Comparison of ENCODE assay signal across 20 mouse cellular contexts in genomic region chr1:136446933-136447332, GRCm38 (mm10). TPM values are rescaled to one million over a fixed set of nuclear protein-coding genes. Genes with fewer than 3 reads are reported as not detected.
"Had no signal": no experiment of that assay in that cellular context is flagged by ENCODE, and none has a peak within 500 bp of the region (broad histone marks: within the 10 kb centered on the region; RNA-seq: fewer than 3 reads in every experiment).

No protein-coding gene starts in this region.

- H3K4me3 ChIP-seq: left cerebral cortex, adult 2 months; lung, embryonic 15.5 days; megakaryocyte, embryonic 14.5 days; midbrain, embryonic 10.5 days; midbrain, embryonic 13.5 days; myocyte; neural tube, embryonic 15.5 days had no signal

- DNase-seq: lung, adult 18-20 months; lung, postnatal 10 days; lung, postnatal 36 days; right cerebral cortex, adult 18-20 months; right cerebral cortex, postnatal 14 days; right cerebral cortex, postnatal 4 days; thymus, adult 2 months; thymus, postnatal 14 days; thymus, postnatal 4 days had no signal

- H3K36me3 ChIP-seq: lung, embryonic 15.5 days; midbrain, embryonic 10.5 days; midbrain, embryonic 13.5 days; neural tube, embryonic 15.5 days had no signal

- H3K9me3 ChIP-seq: lung, embryonic 15.5 days; megakaryocyte, embryonic 14.5 days; midbrain, embryonic 10.5 days; midbrain, embryonic 13.5 days; neural tube, embryonic 15.5 days had no signal

- H3K9ac ChIP-seq: liver, embryonic 14.5 days; lung, embryonic 15.5 days; midbrain, embryonic 13.5 days; neural tube, embryonic 15.5 days had no signal

- H3K4me2 ChIP-seq: lung, embryonic 15.5 days; midbrain, embryonic 13.5 days; neural tube, embryonic 15.5 days had no signal

- H3K4me1 ChIP-seq: megakaryocyte, embryonic 14.5 days; midbrain, embryonic 10.5 days; midbrain, embryonic 13.5 days; neural tube, embryonic 15.5 days had no signal

- H3K27me3 ChIP-seq: lung, embryonic 15.5 days; midbrain, embryonic 13.5 days; neural tube, embryonic 15.5 days had no signal

- ATAC-seq: midbrain, embryonic 13.5 days; midbrain, embryonic 16.5 days had no signal

- H3K27ac ChIP-seq: left cerebral cortex, adult 2 months; lung, embryonic 15.5 days; midbrain, embryonic 10.5 days; midbrain, embryonic 13.5 days; neural tube, embryonic 15.5 days; stomach, postnatal 0 days had no signal

RNA-seq across cellular contexts. Expression of gene Kif14, which starts 19.2 kb away (rescaled TPM):
- total RNA-seq: monocyte, adult 5-6 weeks had no signal
